Mouse (Mus musculus): ENCODE measurements at regions not wholly inside any gene's neighbourhood (a gene's known extent, or its start where the extent isn't known, plus 50 kb on each side); places are given as distances from the start of the nearest gene placed in this dataset.

DNA sequence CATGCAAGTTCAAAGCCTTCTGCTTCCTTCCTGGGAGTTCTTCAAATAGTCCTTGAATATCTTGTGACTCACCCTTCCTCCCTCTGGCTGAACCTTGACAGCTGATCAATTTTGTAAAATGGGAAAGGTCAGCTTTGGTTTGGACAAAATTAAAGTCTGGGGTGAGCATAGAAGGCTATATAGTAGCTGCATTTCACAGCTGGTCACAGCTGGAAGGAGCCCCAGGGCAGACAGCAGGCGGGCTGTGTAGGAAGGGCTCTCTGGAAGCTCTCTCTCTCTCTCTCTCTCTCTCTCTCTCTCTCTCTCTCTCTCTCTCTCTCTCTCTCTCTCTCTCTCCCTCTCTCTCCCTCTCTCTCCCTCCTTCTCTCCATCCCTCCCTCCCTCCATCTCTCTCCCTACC, 71.8 kb upstream of the Zfp536 start:
- TF ChIP-seq POLR2A (IDR thresholded peaks at IDR 0.05; ENCODE audit: borderline replicate concordance, insufficient read depth, low read length): no peak
- TF ChIP-seq CTCF (IDR thresholded peaks at IDR 0.05; ENCODE audit: borderline replicate concordance, insufficient read depth, low read depth, low read length): no peak
